Mouse (Mus musculus): ENCODE data around the gene Cltc. TPM values are rescaled to one million over a fixed set of nuclear protein-coding genes. Genes with fewer than 3 reads are reported as not detected.

Gene Cltc
- total and polyA plus RNA-seq, 2 experiments from 2014 or later: 140 to 440 TPM

- no peak for DNase-seq (ENCODE audit: low spot score)
- H3K9me3 ChIP-seq (ENCODE audit: low read length): no peaks in the 10 kb centered on the region
Measured at GRCm38 (mm10) chr11:86757142-86757479, 254 bp downstream of the Cltc start.

GRCm38 (mm10) chr11:86756156-86757141, 916 bp downstream of the Cltc start:
- WGBS: 1% methylated on average over 31 of the region's 31 CpGs
- DNase-seq (ENCODE audit: low spot score) (peak; percentile 73), ATAC-seq (ENCODE audit: low FRiP score) (peak; percentile 24; the same call in 1 of the 2 replicates)
- no peak for TF ChIP-seq CTCF (IDR thresholded peaks at IDR 0.05)
- Histone ChIP-seq H3K4me1 (ENCODE audit: insufficient read depth, low read length) (peaks cover 5% of the 10 kb centered on the region; the same call in 1 of the 2 replicates), H3K4me2 (ENCODE audit: low read depth, low read length, poor library complexity, severe bottlenecking) (peak overlapping the region; percentile 93), H3K9ac (replicated peaks; ENCODE audit: low read length, poor library complexity, severe bottlenecking) (peak overlapping the region; percentile 99), H3K27me3 (ENCODE audit: insufficient read depth, low read length) (no peaks in the 10 kb centered on the region), H3K27ac (ENCODE audit: low read depth, low read length) (peak overlapping the region; percentile 99), H3K9me3 (ENCODE audit: low read length) (no peaks in the 10 kb centered on the region), H3K4me3 (ENCODE audit: low read depth, low read length) (peak overlapping the region; percentile 98), H3K36me3 (ENCODE audit: insufficient read depth, low read length) (no peaks in the 10 kb centered on the region)

More at GRCm38 (mm10) chr11:86757142-86757479, 254 bp downstream of the Cltc start:
- Histone ChIP-seq H3K4me3 (ENCODE audit: low read depth, low read length) (peak overlapping the region; percentile 98), H3K36me3 (ENCODE audit: insufficient read depth, low read length) (no peaks in the 10 kb centered on the region), H3K27me3 (ENCODE audit: insufficient read depth, low read length) (no peaks in the 10 kb centered on the region), H3K27ac (ENCODE audit: low read depth, low read length) (peak overlapping the region; percentile 99), H3K4me1 (ENCODE audit: insufficient read depth, low read length) (peaks cover 5% of the 10 kb centered on the region; the same call in 1 of the 2 replicates), H3K9ac (replicated peaks; ENCODE audit: low read length, poor library complexity, severe bottlenecking) (peak overlapping the region; percentile 99), H3K4me2 (ENCODE audit: low read depth, low read length, poor library complexity, severe bottlenecking) (peak overlapping the region; percentile 93)
- no peak; the same call in 1 of the 2 replicates for ATAC-seq (ENCODE audit: low FRiP score)
- under 1% methylated on average over 17 of the region's 18 CpGs for WGBS
- no peak for TF ChIP-seq CTCF (IDR thresholded peaks at IDR 0.05)

GRCm38 (mm10) chr11:86752404-86752803, 5.0 kb downstream of the Cltc start:
- Histone ChIP-seq H3K9me3 (ENCODE audit: low read length) (no peaks in the 10 kb centered on the region), H3K27me3 (ENCODE audit: insufficient read depth, low read length) (no peaks in the 10 kb centered on the region), H3K36me3 (ENCODE audit: insufficient read depth, low read length) (no peaks in the 10 kb centered on the region), H3K27ac (ENCODE audit: low read depth, low read length) (no peak overlapping the region), H3K4me3 (ENCODE audit: low read depth, low read length) (no peak overlapping the region), H3K9ac (replicated peaks; ENCODE audit: low read length, poor library complexity, severe bottlenecking) (no peak overlapping the region), H3K4me2 (ENCODE audit: low read depth, low read length, poor library complexity, severe bottlenecking) (no peak overlapping the region), H3K4me1 (ENCODE audit: insufficient read depth, low read length) (peaks cover 5% of the 10 kb centered on the region; the same call in 1 of the 2 replicates)
- DNase-seq (ENCODE audit: low spot score) (no peak), ATAC-seq (ENCODE audit: low FRiP score) (no peak)
- no peak for TF ChIP-seq CTCF (IDR thresholded peaks at IDR 0.05)

- no peak for TF ChIP-seq CTCF (IDR thresholded peaks at IDR 0.05)
- 98% methylated on average over 1 of the region's 1 CpGs for WGBS
- ATAC-seq (ENCODE audit: low FRiP score): no peak
- Histone ChIP-seq H3K9ac (replicated peaks; ENCODE audit: low read length, poor library complexity, severe bottlenecking) (no peak overlapping the region), H3K36me3 (ENCODE audit: insufficient read depth, low read length) (no peaks in the 10 kb centered on the region), H3K9me3 (ENCODE audit: low read length) (no peaks in the 10 kb centered on the region), H3K4me3 (ENCODE audit: low read depth, low read length) (no peak overlapping the region), H3K27me3 (ENCODE audit: insufficient read depth, low read length) (no peaks in the 10 kb centered on the region), H3K4me2 (ENCODE audit: low read depth, low read length, poor library complexity, severe bottlenecking) (no peak overlapping the region), H3K4me1 (ENCODE audit: insufficient read depth, low read length) (peaks cover 5% of the 10 kb centered on the region; the same call in 1 of the 2 replicates), H3K27ac (ENCODE audit: low read depth, low read length) (no peak overlapping the region)
- DNase-seq (ENCODE audit: low spot score): no peak
Measured at GRCm38 (mm10) chr11:86751010-86751409, 6.4 kb downstream of the Cltc start.

GRCm38 (mm10) chr11:86749776-86750423, 7.5 kb downstream of the Cltc start:
- Histone ChIP-seq H3K27ac (ENCODE audit: low read depth, low read length) (no peak overlapping the region), H3K4me2 (ENCODE audit: low read depth, low read length, poor library complexity, severe bottlenecking) (no peak overlapping the region), H3K9me3 (ENCODE audit: low read length) (no peaks in the 10 kb centered on the region), H3K9ac (replicated peaks; ENCODE audit: low read length, poor library complexity, severe bottlenecking) (no peak overlapping the region), H3K4me1 (ENCODE audit: insufficient read depth, low read length) (0 out of 2 replicates have a peak, but pooled peaks cover 5% of the 10 kb centered on the region), H3K27me3 (ENCODE audit: insufficient read depth, low read length) (no peaks in the 10 kb centered on the region), H3K4me3 (ENCODE audit: low read depth, low read length) (no peak overlapping the region), H3K36me3 (ENCODE audit: insufficient read depth, low read length) (no peaks in the 10 kb centered on the region)
- DNase-seq (ENCODE audit: low spot score) (no peak), ATAC-seq (ENCODE audit: low FRiP score) (no peak)
- TF ChIP-seq CTCF (IDR thresholded peaks at IDR 0.05): no peak
- 50% methylated on average over 3 of the region's 3 CpGs for WGBS
